Mouse (Mus musculus) activated CD4-positive, CD25-positive, alpha-beta regulatory T cell, adult 4 months (primary cell): Measurements from ENCODE around the gene Cage1. TPM values are rescaled to one million over a fixed set of nuclear protein-coding genes. Genes with fewer than 3 reads are reported as not detected.

Source experiments
- ATAC-seq: one replicate; pipeline ENCODE4 v1.8.0; 2017
- polyA plus RNA-seq, 2 experiments: library from polyadenylated mRNA; unstranded; fragments of 100-300 nt; shearing (Covaris generic); gene quantifications; one replicate each; pipeline ENCODE4 v1.2.1; 2017

Cage1 gene
- polyA plus RNA-seq, 2 experiments from 2014 or later = 1.5 to 2.4 TPM

- no peak for ATAC-seq
These were observed 26.4 kb downstream of the Cage1 start for GRCm38 (mm10) chr13:38010444-38010910.

DNA sequence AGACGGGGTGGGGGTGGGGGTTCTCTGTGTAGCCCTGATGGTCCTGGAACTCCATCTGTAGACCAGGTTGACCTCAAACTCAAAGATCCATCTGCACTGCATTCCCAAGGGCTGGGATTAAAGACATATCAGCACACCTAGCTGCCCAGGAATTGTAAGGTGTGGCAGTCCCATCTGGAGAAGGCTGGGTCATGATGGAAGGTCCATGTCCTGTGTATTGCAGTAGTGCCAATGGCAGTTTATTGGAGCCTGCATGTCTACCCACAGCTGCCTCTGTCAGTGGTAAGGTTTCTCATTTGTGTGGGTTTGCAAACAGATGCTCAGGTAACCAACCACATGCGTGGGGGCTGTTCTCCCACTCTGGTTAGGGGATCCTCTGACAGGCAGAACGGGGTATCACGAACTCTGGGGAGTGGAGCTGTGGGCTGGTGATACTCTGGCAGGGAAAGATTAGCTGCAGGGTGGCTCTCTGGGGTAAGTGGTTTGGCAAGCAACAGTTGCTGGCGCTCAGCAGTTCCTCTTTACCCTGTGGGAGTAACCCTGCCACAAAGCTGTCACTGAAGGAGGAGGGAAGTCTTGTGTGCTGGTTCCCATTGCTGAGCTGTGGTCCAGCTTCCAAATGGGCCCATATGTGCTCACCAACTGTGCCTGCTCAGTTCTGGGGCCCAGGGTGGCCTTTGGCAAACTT, 27.0 kb downstream of the Cage1 start:
- ATAC-seq = no peak

DNA sequence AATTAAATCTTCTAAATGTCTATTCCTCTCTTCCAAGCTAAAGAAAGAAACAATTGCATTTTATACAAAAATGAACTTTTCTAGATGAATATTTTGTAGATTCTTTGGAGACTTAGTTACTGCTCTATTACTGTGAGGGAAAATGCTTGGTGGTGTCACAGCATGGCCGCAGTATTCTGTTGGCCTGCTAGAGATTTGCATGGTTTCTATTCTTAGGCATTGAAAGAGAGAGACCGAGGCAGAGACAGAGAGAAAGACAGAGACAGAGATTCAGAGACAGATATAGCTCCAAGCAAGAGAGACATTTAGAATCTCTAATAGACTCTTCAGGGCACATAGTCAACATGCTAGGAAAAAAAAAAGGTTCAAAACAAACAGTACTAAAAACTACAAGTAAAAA, 28.9 kb downstream of the Cage1 start:
- no peak for ATAC-seq

DNA sequence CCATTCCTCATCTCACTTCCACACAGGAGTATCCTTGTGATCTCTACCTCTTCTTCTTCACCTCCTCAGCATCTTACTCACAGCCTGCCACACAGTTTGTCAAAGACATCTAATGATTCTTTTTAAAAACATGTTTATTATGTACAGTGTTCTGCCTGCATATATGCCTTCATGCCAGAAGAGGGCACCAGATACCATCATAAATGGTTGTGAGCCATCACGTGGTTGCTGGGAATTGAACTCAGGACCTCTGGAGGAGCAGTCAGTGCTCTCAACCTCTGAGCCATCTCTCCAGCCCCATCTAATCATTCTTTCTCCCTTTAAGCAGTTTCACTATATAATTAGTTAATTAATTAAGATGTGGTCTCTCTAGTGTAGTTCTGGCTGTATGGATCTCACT, 34.4 kb downstream of the Cage1 start:
- ATAC-seq = no peak

GRCm38 (mm10) chr13:37999713-38000112, 37.2 kb downstream of the Cage1 start:
- ATAC-seq = no peak

DNA sequence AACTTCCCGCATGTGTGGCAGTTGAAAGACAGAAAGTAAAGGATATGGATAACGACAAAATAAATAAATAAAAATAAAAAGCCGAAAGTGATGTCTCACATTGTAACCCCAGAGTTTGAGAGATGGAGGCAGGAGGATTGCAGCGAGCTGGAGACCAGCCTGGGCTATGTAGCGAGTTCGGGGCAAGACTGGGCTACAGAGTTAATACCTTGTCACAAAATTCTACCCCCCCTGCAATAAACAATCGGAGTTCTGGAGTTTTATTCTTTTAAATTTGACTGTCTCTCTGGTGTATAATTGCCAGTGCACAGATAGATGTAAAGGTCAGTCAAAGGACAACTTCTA, 42.5 kb downstream of the Cage1 start:
- peak; percentile 9 for ATAC-seq

DNA sequence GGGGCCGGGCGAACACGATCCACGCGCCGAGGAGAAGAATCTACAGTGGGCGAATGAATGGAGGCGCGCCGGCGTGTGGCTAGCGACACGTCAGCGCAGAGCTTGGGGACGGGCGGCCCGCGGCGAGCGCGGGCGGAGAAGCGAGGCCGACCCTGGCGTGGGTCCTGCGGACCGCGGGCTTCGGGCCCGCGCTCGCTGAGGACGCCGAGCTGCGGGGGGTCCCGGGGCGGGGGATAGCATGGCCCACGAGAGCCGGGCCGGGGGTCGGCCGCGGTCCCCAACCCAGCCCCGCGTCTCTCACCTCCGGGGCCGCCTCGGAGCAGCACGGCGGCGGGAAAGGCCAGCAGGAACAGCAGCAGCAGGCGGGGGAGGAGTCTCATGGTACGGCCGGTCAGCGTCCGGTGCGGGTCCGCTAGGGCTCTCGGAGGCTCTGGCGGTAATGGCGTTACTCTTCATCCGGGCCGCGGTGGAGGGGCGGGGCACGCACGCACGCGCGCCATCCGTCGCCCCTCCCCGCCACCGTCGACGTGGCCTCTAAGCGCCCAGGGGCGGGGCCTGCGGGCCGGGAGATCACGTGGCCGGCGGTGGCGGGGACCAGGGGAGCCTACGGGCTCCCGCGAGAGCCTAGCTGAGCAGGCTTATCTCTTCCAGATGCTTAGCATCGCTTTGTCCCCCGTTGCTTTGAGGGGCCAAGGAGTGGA, 43.0 kb downstream of the Cage1 start, which contains the start of gene Ssr1:
TSS of gene Ssr1 (minus strand) at position 514 of the 701 bp plus-strand sequence.
- peak; percentile 95 for ATAC-seq

DNA sequence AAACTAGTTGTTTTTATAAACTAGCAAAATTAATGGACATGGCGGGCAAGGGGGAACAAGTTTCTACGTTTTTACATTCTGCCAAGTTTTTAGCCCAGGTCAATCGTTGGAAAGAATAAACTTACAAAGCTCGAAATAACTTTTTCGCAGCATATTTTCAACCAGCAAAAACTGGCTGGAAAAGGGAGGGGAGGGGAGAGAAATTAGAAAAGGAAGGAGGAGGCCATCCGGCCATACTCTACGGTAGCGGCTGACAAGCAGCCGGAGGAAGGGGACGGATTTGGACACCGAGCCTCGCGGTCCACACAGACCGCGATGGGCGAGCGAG, 43.5 kb downstream of the Cage1 start:
- ATAC-seq = peak; percentile 16

DNA sequence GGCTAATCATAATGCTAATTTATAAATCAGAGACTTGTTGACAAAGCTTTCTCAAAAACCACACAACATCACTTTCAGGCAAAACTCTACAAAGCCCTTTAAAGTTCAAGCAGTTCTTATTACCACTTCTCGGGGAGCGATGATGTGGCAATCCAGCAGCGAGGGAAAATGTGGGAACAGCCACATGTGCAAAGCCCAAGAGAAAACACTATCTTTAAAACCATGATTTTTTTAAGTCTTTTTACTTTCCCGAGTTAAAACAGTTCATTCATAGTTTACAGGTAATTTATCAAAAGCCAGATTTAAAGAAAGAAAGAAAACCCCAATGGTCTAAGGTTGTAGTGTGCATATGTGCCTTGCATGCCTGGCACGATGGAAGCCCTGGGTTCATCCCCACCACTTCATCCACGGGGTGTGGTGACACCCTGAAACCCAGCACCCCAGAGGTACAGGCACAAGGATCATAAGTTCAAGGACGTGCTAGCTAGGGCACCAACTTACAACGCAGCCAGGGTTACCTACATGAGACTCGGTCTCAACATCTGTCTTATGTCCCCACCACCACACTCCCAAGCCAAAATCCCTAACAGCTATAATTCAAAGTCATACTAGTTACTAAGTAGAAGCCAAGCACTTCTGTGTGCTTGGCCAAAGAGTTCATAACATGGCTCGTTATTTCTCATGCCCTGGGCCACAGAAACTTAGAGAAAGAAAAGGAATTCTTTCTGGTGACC, 44.1 kb downstream of the Cage1 start:
- no peak for ATAC-seq

DNA sequence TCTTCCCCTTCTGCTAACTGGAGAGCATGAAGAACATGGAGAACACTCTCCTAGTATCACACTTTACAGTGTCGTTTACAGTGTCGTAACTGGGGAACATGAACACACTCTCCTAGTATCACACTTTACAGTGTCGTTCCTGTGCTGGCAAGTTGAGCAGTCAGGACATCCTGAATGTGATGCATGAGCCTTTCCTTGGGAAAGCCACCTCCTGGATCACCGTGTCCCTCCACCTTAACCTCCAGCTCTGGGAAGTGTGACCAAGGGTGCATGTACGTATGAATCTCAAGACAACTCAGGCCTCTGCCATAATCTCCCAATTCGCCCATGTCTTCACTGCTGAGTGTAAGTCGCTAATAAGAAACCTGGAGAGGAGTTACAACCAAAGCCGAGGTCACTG, 47.2 kb downstream of the Cage1 start:
- ATAC-seq = no peak

DNA sequence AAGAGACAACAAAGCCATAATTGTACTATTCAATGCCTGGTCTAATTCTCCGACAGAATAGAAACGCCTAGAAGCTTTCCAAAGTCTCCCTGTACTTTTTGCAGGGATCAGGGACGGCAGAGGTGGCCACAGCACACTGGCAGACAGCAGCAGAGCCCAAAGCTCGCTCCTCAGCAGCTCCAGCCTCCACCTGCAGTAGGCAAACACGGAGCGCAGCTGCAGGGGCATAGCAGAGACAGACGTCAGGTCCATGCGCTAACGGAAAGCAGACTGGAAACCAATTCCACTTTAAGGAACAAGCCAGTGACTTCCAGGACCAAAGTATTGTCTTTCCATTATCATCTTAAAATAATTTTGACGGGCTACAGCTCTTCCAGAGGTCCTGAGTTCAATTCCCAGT, 50.7 kb downstream of the Cage1 start:
- no peak for ATAC-seq

GRCm38 (mm10) chr13:37981063-37981462, 55.8 kb downstream of the Cage1 start:
- no peak for ATAC-seq

GRCm38 (mm10) chr13:37980346-37980745, 56.5 kb downstream of the Cage1 start:
- no peak for ATAC-seq

DNA sequence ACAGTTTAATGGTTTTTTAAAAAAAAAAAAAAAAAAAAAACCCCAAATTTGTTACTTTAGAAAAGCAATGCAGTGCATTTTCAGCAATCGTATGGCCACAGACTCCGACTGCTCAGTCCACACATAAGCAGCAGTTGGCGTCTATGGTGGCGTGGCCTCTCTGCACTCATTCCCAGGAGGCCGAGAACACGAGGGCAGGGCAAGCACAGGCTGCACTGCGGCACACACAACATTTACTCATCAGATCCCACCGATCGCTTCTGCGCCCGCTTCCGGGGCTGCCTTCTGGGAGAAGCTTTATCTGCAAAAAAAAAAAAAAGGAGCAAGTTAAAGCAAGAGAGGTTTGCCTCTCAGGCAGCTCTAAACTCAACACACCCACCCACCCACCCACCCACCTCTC, 57.4 kb downstream of the Cage1 start:
- no peak for ATAC-seq

GRCm38 (mm10) chr13:37974731-37975130, 62.1 kb downstream of the Cage1 start:
- no peak for ATAC-seq

- ATAC-seq = no peak
These were observed 62.8 kb downstream of the Cage1 start for GRCm38 (mm10) chr13:37974036-37974435.

DNA sequence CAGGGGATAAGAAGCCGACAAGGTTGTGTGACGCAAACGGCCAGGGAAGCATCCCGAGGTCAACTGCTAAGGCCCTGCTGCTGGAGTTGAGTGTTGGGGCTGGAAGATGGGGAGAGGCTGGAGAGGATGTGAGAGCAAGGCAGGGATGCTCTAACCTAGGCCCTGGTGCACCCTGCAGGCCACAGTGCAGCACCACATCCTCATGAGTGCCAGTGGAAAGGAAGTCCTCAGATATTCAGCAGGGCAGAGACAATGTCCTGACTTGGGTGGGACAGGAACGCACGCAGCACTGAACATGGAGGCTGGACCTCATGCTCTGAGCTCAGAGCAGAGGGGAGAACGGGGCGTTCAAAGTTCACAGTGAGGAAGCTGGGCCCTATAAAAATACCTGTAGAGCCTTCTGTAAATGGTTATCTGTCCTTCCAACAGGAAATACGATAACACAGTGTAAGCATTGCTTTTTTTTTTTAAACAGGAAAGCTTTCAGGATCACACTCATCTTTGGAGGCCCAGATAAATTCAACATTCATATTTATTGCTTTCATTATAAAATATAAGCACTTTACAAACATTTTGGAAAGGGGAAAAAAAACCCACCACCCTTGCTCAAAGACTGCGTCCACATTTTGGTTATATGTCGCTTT, 65.9 kb downstream of the Cage1 start:
- no peak for ATAC-seq

DNA sequence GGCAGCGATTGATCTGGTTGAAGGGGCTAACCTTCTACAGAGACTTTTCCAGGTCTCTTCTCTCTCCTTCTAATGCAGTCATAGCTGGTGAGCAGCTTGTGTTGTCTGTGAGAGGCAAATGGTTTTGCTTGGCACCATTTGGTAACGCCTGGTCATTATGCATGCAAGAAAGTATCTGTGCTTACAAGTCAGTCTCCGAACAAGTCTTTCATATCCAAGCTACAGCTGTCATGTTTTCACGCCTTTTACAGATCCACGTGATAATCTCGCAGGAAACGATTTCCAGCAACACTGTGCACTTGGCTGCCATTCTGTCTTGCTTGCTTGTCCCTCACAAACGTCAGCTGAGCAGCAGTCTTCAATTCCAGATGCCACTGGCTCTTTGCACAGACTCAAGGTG, 66.9 kb downstream of the Cage1 start:
- no peak for ATAC-seq

- ATAC-seq = peak; percentile 83
These were observed 67.5 kb downstream of the Cage1 start for GRCm38 (mm10) chr13:37969337-37969736.

DNA sequence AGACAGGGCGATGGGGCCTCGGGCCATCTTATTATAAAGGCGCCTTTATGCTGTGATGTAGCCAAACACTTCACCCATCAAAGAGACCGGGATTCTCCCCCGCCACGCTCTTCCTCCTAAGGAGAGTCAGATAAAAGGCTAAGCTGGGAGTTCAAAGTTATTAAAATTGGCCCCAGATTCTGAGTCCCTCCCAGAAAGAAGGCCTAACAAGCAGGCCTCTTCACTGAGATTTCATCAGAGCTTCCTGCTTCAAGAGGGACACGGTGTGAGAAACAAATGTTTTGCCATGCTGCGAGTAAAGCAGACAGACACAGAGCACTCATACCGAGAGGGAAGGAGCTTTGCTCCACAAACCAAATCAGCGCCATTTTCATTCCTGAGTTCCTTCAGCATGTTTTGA, 69.3 kb downstream of the Cage1 start:
- ATAC-seq = no peak

DNA sequence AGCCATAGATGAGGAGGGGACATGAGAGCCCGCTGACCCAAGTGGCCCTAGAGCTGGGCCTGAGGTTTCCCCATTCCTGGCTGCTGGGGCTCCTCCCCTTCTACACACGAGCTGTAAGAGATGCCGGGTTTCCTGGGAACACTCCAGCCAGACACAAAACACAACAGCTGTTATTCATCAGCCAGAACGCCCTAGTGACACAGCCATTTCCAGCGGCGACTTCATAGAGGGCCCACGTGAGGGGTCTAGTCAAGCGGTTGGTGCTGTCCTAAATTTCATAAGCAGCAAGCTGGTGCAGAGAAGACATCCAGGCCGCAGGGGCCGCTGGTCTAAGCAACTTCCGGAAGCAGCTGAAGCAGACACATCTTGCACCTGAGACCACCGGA, 69.8 kb downstream of the Cage1 start:
- ATAC-seq = no peak

- ATAC-seq = no peak
These were observed 70.4 kb downstream of the Cage1 start for GRCm38 (mm10) chr13:37966256-37967051.
